Mouse (Mus musculus) cerebral cortex, adult 2 months (tissue): ENCODE measurements around the gene Trp53inp2.

Source experiments
- WGBS: fragments of 180-500 bp; shearing (Covaris S2); methylation state at CpG from one replicate; pipeline ENCODE4 v1.1.7; 2018; 5-methylcytosine and 5-hydroxymethylcytosine counted together

Trp53inp2 gene

GRCm38 (mm10) chr2:155380261-155381059 lies at the start of gene Trp53inp2:
Gene Trp53inp2 (plus strand): TSS chr2:155381059.
- WGBS = 54% methylated on average over 8 of the region's 8 CpGs

- 92% methylated on average over 4 of the region's 4 CpGs for WGBS
Observed at GRCm38 (mm10) chr2:155331351-155331750, 49.5 kb upstream of the Trp53inp2 start.

GRCm38 (mm10) chr2:155333421-155333820 lies 47.4 kb upstream of the Trp53inp2 start:
- 60% methylated on average over 1 of the region's 1 CpGs for WGBS

- 85% methylated on average over 1 of the region's 1 CpGs for WGBS
Observed at GRCm38 (mm10) chr2:155335231-155335630, 45.6 kb upstream of the Trp53inp2 start.

- 83% methylated on average over 3 of the region's 3 CpGs for WGBS
Observed at GRCm38 (mm10) chr2:155336254-155336653, 44.6 kb upstream of the Trp53inp2 start.

GRCm38 (mm10) chr2:155346670-155347069 lies 34.2 kb upstream of the Trp53inp2 start:
- WGBS = 93% methylated on average over 1 of the region's 1 CpGs

- 85% methylated on average over 3 of the region's 3 CpGs for WGBS
Observed at GRCm38 (mm10) chr2:155354402-155354801, 26.5 kb upstream of the Trp53inp2 start.

GRCm38 (mm10) chr2:155356971-155357591 lies 23.8 kb upstream of the Trp53inp2 start, which contains the start of gene Pigu:
Gene Pigu (minus strand): TSS chr2:155357430.
- under 1% methylated on average over 38 of the region's 38 CpGs for WGBS

GRCm38 (mm10) chr2:155357686-155358399 lies 23.0 kb upstream of the Trp53inp2 start:
- 32% methylated on average over 14 of the region's 14 CpGs for WGBS

- 71% methylated on average over 7 of the region's 7 CpGs for WGBS
Observed at GRCm38 (mm10) chr2:155367635-155368284, 13.1 kb upstream of the Trp53inp2 start.

GRCm38 (mm10) chr2:155369333-155369883 lies 11.5 kb upstream of the Trp53inp2 start:
- 52% methylated on average over 7 of the region's 7 CpGs for WGBS

- WGBS = 70% methylated on average over 4 of the region's 4 CpGs
Observed at GRCm38 (mm10) chr2:155372451-155372850, 8.4 kb upstream of the Trp53inp2 start.

GRCm38 (mm10) chr2:155373302-155373701 lies 7.6 kb upstream of the Trp53inp2 start:
- 79% methylated on average over 1 of the region's 1 CpGs for WGBS

GRCm38 (mm10) chr2:155373886-155374285 lies 7.0 kb upstream of the Trp53inp2 start:
- WGBS = 87% methylated on average over 1 of the region's 1 CpGs

GRCm38 (mm10) chr2:155376191-155376590 lies 4.7 kb upstream of the Trp53inp2 start:
- 91% methylated on average over 10 of the region's 10 CpGs for WGBS

GRCm38 (mm10) chr2:155381060-155381437 lies 190 bp downstream of the Trp53inp2 start:
- WGBS = under 1% methylated on average over 11 of the region's 11 CpGs

GRCm38 (mm10) chr2:155381643-155382331 lies 928 bp downstream of the Trp53inp2 start:
- under 1% methylated on average over 68 of the region's 68 CpGs for WGBS

- WGBS = 7% methylated on average over 6 of the region's 6 CpGs
Observed at GRCm38 (mm10) chr2:155382332-155382700, 1.5 kb downstream of the Trp53inp2 start.

- WGBS = 44% methylated on average over 2 of the region's 2 CpGs
Observed at GRCm38 (mm10) chr2:155382791-155383438, 2.1 kb downstream of the Trp53inp2 start.

GRCm38 (mm10) chr2:155385090-155385489 lies 4.2 kb downstream of the Trp53inp2 start:
- 13% methylated on average over 7 of the region's 7 CpGs for WGBS
